17 mouse cellular contexts compared by ENCODE assay signal in the genomic region with DNA sequence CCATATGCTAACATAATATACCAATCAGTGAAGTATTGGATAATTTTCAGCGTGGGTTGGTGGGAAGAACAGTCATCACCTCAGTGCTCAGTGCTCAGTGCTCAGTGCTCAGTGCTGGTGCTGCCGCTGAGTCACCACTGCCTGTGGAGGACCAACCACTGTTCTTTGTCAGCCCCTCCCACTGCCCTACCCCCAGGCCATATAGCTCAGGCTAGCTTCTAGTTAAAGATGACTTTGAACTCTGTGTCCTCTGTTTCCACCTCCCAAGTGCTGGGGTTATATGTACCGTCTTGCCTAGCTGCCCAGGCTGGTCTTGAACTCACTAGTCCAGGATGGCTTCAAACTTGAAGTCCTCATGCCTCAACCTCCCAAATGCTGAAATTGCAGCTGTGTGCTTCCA.
"Had no signal": no experiment of that assay in that cellular context is flagged by ENCODE, and none has a peak within 500 bp of the region (broad histone marks: within the 10 kb centered on the region; RNA-seq: fewer than 3 reads in every experiment).

No protein-coding gene starts in this region.

- H3K27ac ChIP-seq: lung, embryonic 15.5 days; macrophage; midbrain, embryonic 13.5 days; midbrain, embryonic 15.5 days; neural tube, embryonic 12.5 days; stomach, embryonic 15.5 days; stomach, postnatal 0 days had no signal

- DNase-seq: lung, adult 2 months; lung, postnatal 14 days; lung, postnatal 36 days; right cerebral cortex, postnatal 14 days; thymus, adult 2 months; thymus, postnatal 25 days; thymus, postnatal 4 days had no signal

- ATAC-seq: lung, postnatal 0 days; midbrain, embryonic 13.5 days; midbrain, embryonic 15.5 days had no signal

- H3K27me3 ChIP-seq: lung, embryonic 15.5 days; midbrain, embryonic 13.5 days; midbrain, embryonic 15.5 days; neural tube, embryonic 12.5 days; stomach, embryonic 15.5 days had no signal

- H3K4me1 ChIP-seq: lung, embryonic 15.5 days; midbrain, embryonic 13.5 days; midbrain, embryonic 15.5 days; neural tube, embryonic 12.5 days; stomach, embryonic 15.5 days had no signal

- H3K4me3 ChIP-seq: lung, embryonic 15.5 days; megakaryocyte, embryonic 14.5 days; midbrain, embryonic 13.5 days; midbrain, embryonic 15.5 days; neural tube, embryonic 12.5 days; stomach, embryonic 15.5 days had no signal

- H3K9ac ChIP-seq: lung, embryonic 15.5 days; midbrain, embryonic 13.5 days; midbrain, embryonic 15.5 days; neural tube, embryonic 12.5 days; stomach, embryonic 15.5 days had no signal

- H3K36me3 ChIP-seq: lung, embryonic 15.5 days; midbrain, embryonic 13.5 days; midbrain, embryonic 15.5 days; neural tube, embryonic 12.5 days; stomach, embryonic 15.5 days had no signal

- H3K4me2 ChIP-seq: lung, embryonic 15.5 days; midbrain, embryonic 11.5 days; midbrain, embryonic 13.5 days; midbrain, embryonic 15.5 days; neural tube, embryonic 12.5 days; stomach, embryonic 15.5 days had no signal

- H3K9me3 ChIP-seq: lung, embryonic 15.5 days; midbrain, embryonic 13.5 days; midbrain, embryonic 15.5 days; neural tube, embryonic 12.5 days; stomach, embryonic 15.5 days had no signal
